Mouse (Mus musculus) hindbrain, embryonic 10.5 days (tissue): ENCODE results near the gene Ccdc117. TPM values are rescaled to one million over a fixed set of nuclear protein-coding genes. Genes with fewer than 3 reads are reported as not detected.
"Not testable (repeated sequence)": the region's sequence is repeated elsewhere in the genome, so short reads cannot be mapped to it uniquely, and the experiment has no call there.

Experiments
- DNase-seq: peaks from one replicate; pipeline ENCODE4 v3.0.0-alpha.2; 2017; ENCODE audit warnings: low spot score
- H3K27ac ChIP-seq: fragments of 300-500 bp; sonication (generic); 2 replicates; pipeline ENCODE4 v1.5.1; 2016; ENCODE audit warnings: mild to moderate bottlenecking, moderate library complexity
- H3K27me3 ChIP-seq: fragments of 300-500 bp; sonication (generic); 2 replicates; pipeline ENCODE4 v1.6.1; 2016; ENCODE audit warnings: mild to moderate bottlenecking; ENCODE audit not compliant: poor library complexity, insufficient read depth, severe bottlenecking
- H3K36me3 ChIP-seq: fragments of 300-500 bp; sonication (generic); 2 replicates; pipeline ENCODE4 v1.6.1; 2016; ENCODE audit warnings: mild to moderate bottlenecking, moderate library complexity
- H3K4me1 ChIP-seq: fragments of 300-500 bp; sonication (generic); replicated peaks from 2 replicates; pipeline ENCODE4 v1.6.1; 2016; ENCODE audit warnings: mild to moderate bottlenecking
- H3K4me3 ChIP-seq: fragments of 300-500 bp; sonication (generic); 2 replicates; pipeline ENCODE4 v1.5.1; 2016; ENCODE audit warnings: mild to moderate bottlenecking, moderate library complexity
- H3K9me3 ChIP-seq: fragments of 300-500 bp; sonication (generic); 2 replicates; pipeline ENCODE4 v1.6.1; 2016; ENCODE audit warnings: mild to moderate bottlenecking, moderate library complexity
- whole genome bisulfite sequencing: fragments of 180-500 bp; shearing (Covaris S2); methylation state at CpG from one replicate; pipeline ENCODE4 v1.1.7; 2016; 5-methylcytosine and 5-hydroxymethylcytosine counted together
- polyA plus RNA-seq: library from polyadenylated mRNA; unstranded; fragments of >200 nt; fragmentation: Nextera tagmentation; extraction: Ambion mirVana; gene quantifications from 2 replicates; pipeline ENCODE4 v1.2.1, GENCODE M21; 2016

The Ccdc117 gene
- polyA plus RNA-seq, 1 experiment from 2014 or later, result 23.0 TPM

- 90% methylated on average over 5 of the region's 5 CpGs for WGBS
- Histone ChIP-seq H3K4me3 (no peak overlapping the region), H3K9me3 (0 out of 2 replicates have a peak, but pooled peaks cover 15% of the 10 kb centered on the region), H3K36me3 (no peaks in the 10 kb centered on the region), H3K4me1 (no peaks in the 10 kb centered on the region), H3K27ac (no peak overlapping the region), H3K27me3 (no peaks in the 10 kb centered on the region)
- no peak for DNase-seq
These were observed 9.4 kb upstream of the Ccdc117 start for GRCm38 (mm10) chr11:5551430-5551829.

DNA sequence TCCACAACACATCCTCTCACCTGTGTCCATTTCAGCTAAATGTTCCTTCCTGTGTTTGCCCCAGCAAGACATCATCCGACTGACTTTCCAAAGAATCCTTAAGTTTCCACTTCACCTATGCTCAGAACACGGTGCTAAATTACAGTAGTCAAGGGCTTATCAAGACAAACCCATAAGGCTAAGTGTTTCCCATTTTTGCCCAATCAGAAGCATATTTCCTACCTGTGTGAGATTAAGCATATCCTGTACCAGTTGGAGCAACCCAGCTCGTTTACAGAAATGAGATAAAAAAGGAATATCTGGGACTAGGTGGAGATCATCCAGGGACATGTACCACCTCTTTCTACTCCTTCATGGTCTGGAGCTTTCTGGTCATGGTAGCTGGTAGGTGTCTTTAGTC, 4.7 kb upstream of the Ccdc117 start:
- WGBS, result 87% methylated on average over 3 of the region's 3 CpGs
- Histone ChIP-seq H3K36me3 (no peaks in the 10 kb centered on the region), H3K4me1 (peaks cover 3% of the 10 kb centered on the region; the same call in 1 of the 2 replicates), H3K4me3 (no peak overlapping the region), H3K27me3 (no peaks in the 10 kb centered on the region), H3K9me3 (0 out of 2 replicates have a peak, but pooled peaks cover 15% of the 10 kb centered on the region), H3K27ac (no peak overlapping the region)
- no peak for DNase-seq

- Histone ChIP-seq H3K4me3 (no peak overlapping the region), H3K9me3 (0 out of 2 replicates have a peak, but pooled peaks cover 12% of the 10 kb centered on the region), H3K27me3 (no peaks in the 10 kb centered on the region), H3K4me1 (peaks cover 15% of the 10 kb centered on the region), H3K36me3 (no peaks in the 10 kb centered on the region), H3K27ac (no peak overlapping the region)
- DNase-seq, result no peak
- 85% methylated on average over 4 of the region's 4 CpGs for WGBS
These were observed 3.5 kb upstream of the Ccdc117 start for GRCm38 (mm10) chr11:5545457-5545856.

DNA sequence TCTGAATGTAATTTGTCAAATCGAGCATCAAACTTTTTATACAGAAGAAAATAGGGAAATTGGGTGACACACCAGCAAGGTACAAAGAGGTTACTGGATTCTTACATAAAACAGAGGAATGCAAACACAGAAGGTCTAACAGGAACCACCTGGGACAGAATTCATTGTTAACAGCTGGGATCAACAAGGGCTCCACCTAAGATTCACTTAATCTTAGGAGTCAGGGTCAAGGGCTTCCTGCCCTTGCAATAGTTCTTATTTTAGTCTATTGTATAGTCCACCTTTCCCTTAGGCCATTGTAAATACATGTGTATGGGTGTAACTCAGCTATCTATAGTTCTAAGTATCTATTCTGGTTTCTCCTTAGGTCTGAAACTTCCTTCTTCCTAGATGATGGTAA, 2.7 kb upstream of the Ccdc117 start:
- not testable (repeated sequence) for H3K4me3 ChIP-seq, H3K27me3 ChIP-seq, H3K36me3 ChIP-seq, DNase-seq, H3K27ac ChIP-seq
- H3K4me1 ChIP-seq, result peaks cover 18% of the 10 kb centered on the region
- 0 out of 2 replicates have a peak, but pooled peaks cover 11% of the 10 kb centered on the region for H3K9me3 ChIP-seq
- WGBS, result 84% methylated on average over 1 of the region's 1 CpGs

GRCm38 (mm10) chr11:5543281-5543680, 1.3 kb upstream of the Ccdc117 start:
- peaks cover 24% of the 10 kb centered on the region for H3K4me1 ChIP-seq
- H3K27me3 ChIP-seq, result no peaks in the 10 kb centered on the region
- no peak overlapping the region for H3K27ac ChIP-seq
- no peak for DNase-seq
- H3K9me3 ChIP-seq, result no peaks in the 10 kb centered on the region
- no peak overlapping the region for H3K4me3 ChIP-seq
- WGBS, result 86% methylated on average over 1 of the region's 1 CpGs
- peaks cover 14% of the 10 kb centered on the region for H3K36me3 ChIP-seq

DNA sequence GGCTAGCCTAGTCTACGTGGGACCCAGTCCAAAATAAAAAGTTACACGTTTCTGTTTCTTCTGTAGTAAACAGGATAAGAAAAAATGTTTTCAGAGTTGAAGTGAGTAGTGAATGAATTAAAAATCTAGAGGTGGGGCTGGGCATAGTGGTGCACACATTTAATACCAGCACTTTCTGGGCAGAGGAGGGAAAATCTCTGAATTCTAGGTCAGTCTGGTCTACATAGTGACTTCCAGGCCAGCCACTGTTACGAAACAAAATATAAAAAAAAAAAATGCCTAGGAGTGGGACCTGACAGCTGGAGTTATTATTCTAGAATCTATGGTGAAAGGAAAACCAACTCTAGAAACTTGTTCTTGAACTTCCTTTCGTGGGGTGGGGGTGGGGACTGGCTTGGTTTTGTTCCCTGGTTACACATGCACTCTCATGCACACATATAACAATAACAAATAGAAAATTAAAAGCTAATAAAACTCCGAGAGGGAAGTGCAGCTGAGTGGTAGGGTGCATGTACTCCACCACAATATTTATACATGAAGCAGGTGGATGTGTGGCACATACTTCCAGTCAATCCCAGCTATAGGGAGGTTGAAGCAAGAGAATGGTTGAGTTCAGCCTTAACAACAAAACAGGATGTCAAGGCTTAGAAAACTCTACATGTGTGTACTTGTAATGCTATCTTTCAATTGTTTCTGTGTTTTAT, 647 bp upstream of the Ccdc117 start:
- Histone ChIP-seq H3K36me3 (peaks cover 19% of the 10 kb centered on the region), H3K4me3 (peak overlapping the region; percentile 84), H3K27ac (0 out of 2 replicates have a peak overlapping the region, but pooled peaks have one; percentile 93), H3K27me3 (no peaks in the 10 kb centered on the region), H3K4me1 (peaks cover 28% of the 10 kb centered on the region), H3K9me3 (no peaks in the 10 kb centered on the region)
- no peak for DNase-seq
- WGBS, result 55% methylated on average over 5 of the region's 5 CpGs

DNA sequence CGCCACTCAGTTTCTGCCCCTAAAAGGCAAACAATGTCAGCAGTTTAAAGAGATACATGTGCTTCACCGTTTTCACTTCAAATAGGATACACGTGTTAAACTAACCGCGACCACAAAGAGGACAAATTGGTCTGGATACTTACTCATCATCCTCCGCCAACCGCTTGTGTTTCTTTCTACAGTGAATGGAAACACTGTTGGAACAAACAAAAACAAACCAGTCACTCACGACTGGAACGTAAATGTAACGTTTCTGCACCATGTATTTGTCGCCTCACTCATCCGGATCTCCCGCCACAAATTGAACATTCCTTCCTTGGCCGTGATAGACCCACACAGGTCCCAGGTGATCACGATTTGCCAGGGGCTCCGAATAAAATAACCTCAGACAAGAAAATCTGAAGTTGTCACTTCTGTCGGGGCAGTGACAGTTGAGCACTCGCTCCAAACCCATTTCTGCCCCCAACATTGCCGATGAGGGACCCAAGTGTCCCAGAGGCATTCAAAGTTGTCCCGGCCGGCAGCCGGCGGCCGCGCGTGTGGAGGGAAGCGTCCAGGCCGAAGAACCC, 673 bp downstream of the Ccdc117 start:
- DNase-seq, result peak; percentile 7
- Histone ChIP-seq H3K4me3 (peak overlapping the region; percentile 84), H3K9me3 (no peaks in the 10 kb centered on the region), H3K27ac (peak overlapping the region; percentile 93), H3K27me3 (no peaks in the 10 kb centered on the region), H3K4me1 (peaks cover 28% of the 10 kb centered on the region), H3K36me3 (peaks cover 28% of the 10 kb centered on the region)
- 5% methylated on average over 28 of the region's 28 CpGs for WGBS

DNA sequence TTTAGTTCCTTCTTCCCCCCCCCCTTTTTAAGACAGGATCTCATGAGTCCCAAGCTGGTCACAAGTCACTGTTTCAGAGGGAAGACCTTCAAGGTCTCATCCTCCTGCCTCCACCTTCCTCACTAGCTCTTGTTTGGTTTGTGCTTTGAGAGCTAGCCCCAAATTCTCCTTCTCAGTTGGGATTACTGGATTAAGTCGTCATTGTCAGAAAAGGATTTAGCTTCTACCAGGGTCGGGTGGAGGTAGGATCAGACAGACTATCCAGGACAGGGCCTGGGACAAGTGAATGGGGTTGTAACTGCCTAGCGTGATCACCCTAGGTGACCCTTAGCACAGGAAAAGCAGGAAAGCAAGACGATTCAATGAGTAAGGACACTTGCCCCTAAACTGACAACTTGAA, 1.7 kb downstream of the Ccdc117 start:
- H3K4me1 ChIP-seq, result peaks cover 28% of the 10 kb centered on the region
- H3K9me3 ChIP-seq, result no peaks in the 10 kb centered on the region
- no peak overlapping the region for H3K27ac ChIP-seq
- H3K27me3 ChIP-seq, result no peaks in the 10 kb centered on the region
- DNase-seq, result no peak
- peaks cover 32% of the 10 kb centered on the region for H3K36me3 ChIP-seq
- peak overlapping the region; percentile 84 for H3K4me3 ChIP-seq
- 63% methylated on average over 4 of the region's 4 CpGs for WGBS

GRCm38 (mm10) chr11:5537454-5537853, 4.5 kb downstream of the Ccdc117 start:
- Histone ChIP-seq H3K36me3 (peaks cover 61% of the 10 kb centered on the region), H3K4me1 (peaks cover 28% of the 10 kb centered on the region)
- not testable (repeated sequence) for H3K9me3 ChIP-seq, H3K27me3 ChIP-seq, H3K27ac ChIP-seq, DNase-seq, H3K4me3 ChIP-seq
- WGBS, result 93% methylated on average over 4 of the region's 4 CpGs

DNA sequence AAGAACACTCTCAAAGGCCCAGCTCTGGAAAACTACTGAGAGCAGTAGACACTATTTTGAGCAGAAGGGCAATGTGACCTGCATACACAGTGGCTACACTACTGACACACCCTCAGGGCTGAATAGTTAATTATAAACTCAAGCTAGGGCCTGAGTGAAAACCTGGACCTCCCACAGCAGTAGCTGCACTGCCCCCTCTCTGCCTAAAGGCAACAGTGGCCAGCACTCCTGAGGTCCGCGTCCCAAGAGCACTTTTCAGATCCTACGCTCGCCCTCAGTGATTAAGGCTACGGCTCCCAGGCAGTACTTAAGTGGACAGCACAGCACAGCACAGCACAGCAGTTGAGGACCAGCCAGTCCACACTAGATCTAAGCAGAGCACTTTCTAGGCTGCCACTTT, 8.9 kb downstream of the Ccdc117 start:
- Histone ChIP-seq H3K4me1 (0 out of 2 replicates have a peak, but pooled peaks cover 2% of the 10 kb centered on the region), H3K4me3 (no peak overlapping the region), H3K27ac (no peak overlapping the region), H3K9me3 (no peaks in the 10 kb centered on the region), H3K27me3 (no peaks in the 10 kb centered on the region), H3K36me3 (peaks cover 88% of the 10 kb centered on the region)
- WGBS, result 85% methylated on average over 5 of the region's 5 CpGs
- DNase-seq, result no peak

DNA sequence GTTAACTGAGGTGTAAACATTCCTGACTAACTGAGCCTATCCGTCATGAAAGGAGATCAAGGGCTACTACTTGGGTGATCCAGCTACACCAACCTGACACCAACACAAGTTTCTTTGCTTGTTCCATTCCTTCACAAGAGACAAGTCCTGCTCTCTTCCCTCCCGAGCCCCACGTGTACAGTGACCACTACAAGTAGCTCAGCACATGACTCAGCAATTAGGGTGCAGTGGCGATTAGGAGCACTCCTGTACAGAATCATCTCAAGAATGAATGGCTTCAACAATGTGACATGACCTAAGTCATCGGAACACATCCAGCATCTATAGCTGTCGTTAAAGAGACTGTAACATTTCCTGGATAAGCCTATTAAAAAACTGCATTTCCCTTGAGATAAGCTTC, 11.3 kb downstream of the Ccdc117 start:
- Histone ChIP-seq H3K36me3 (peaks cover 95% of the 10 kb centered on the region), H3K4me3 (no peak overlapping the region), H3K27me3 (no peaks in the 10 kb centered on the region), H3K9me3 (no peaks in the 10 kb centered on the region), H3K27ac (no peak overlapping the region), H3K4me1 (no peaks in the 10 kb centered on the region)
- DNase-seq, result no peak
- 83% methylated on average over 6 of the region's 6 CpGs for WGBS

- 86% methylated on average over 5 of the region's 5 CpGs for WGBS
- DNase-seq, result no peak
- Histone ChIP-seq H3K9me3 (no peaks in the 10 kb centered on the region), H3K27ac (no peak overlapping the region), H3K27me3 (no peaks in the 10 kb centered on the region), H3K4me1 (no peaks in the 10 kb centered on the region), H3K4me3 (no peak overlapping the region), H3K36me3 (peaks cover 98% of the 10 kb centered on the region)
These were observed 11.8 kb downstream of the Ccdc117 start for GRCm38 (mm10) chr11:5530172-5530571.

- DNase-seq, result no peak
- WGBS, result 87% methylated on average over 5 of the region's 5 CpGs
- H3K36me3 ChIP-seq, result peaks cover 98% of the 10 kb centered on the region
These were observed 13.1 kb downstream of the Ccdc117 start for GRCm38 (mm10) chr11:5528841-5529240.

More at GRCm38 (mm10) chr11:5528841-5529240, 13.1 kb downstream of the Ccdc117 start:
- Histone ChIP-seq H3K27ac (no peak overlapping the region), H3K4me1 (no peaks in the 10 kb centered on the region), H3K27me3 (no peaks in the 10 kb centered on the region), H3K4me3 (no peak overlapping the region), H3K9me3 (no peaks in the 10 kb centered on the region)
